Mouse (Mus musculus): ENCODE measurements around the gene Gm11938.
"Not testable (repeated sequence)": the region's sequence is repeated elsewhere in the genome, so short reads cannot be mapped to it uniquely, and the experiment has no call there.

Gm11938 gene

GRCm38 (mm10) chr11:99603208-99603607 lies at the start of gene Gm11938:
TSS of gene Gm11938 (minus strand) at chr11:99603308.
- DNase-seq (ENCODE audit: low spot score) = not testable (repeated sequence)

GRCm38 (mm10) chr11:99650136-99650535 lies 47.0 kb upstream of the Gm11938 start, which contains the start of gene Gm11555:
TSS of gene Gm11555 (minus strand) at chr11:99650236.
- DNase-seq (ENCODE audit: low spot score) = no peak

GRCm38 (mm10) chr11:99646444-99646843 lies 43.3 kb upstream of the Gm11938 start:
- DNase-seq (ENCODE audit: low spot score) = no peak

- no peak for DNase-seq (ENCODE audit: low spot score)
Measured at GRCm38 (mm10) chr11:99644351-99644750, 41.2 kb upstream of the Gm11938 start.

- not testable (repeated sequence) for DNase-seq (ENCODE audit: low spot score)
Measured at GRCm38 (mm10) chr11:99643635-99644139, 40.6 kb upstream of the Gm11938 start, which contains the start of gene Krtap4-7. TSS of gene Krtap4-7 (minus strand) at chr11:99644089.

- no peak for DNase-seq (ENCODE audit: low spot score)
Measured at GRCm38 (mm10) chr11:99640926-99641325, 37.8 kb upstream of the Gm11938 start.

- no peak for DNase-seq (ENCODE audit: low spot score)
Measured at GRCm38 (mm10) chr11:99637086-99637485, 34.0 kb upstream of the Gm11938 start.

GRCm38 (mm10) chr11:99634653-99635134 lies 31.6 kb upstream of the Gm11938 start, which contains the start of gene Krtap4-2:
TSS of gene Krtap4-2 (minus strand) at chr11:99635084.
- no peak for DNase-seq (ENCODE audit: low spot score)

- DNase-seq (ENCODE audit: low spot score) = no peak
Measured at GRCm38 (mm10) chr11:99633293-99633692, 30.2 kb upstream of the Gm11938 start.

GRCm38 (mm10) chr11:99630890-99631289 lies 27.8 kb upstream of the Gm11938 start:
- DNase-seq (ENCODE audit: low spot score) = no peak

GRCm38 (mm10) chr11:99628138-99628537 lies 25.0 kb upstream of the Gm11938 start, which contains the start of gene Krtap4-1:
TSS of gene Krtap4-1 (minus strand) at chr11:99628238.
- DNase-seq (ENCODE audit: low spot score) = no peak

GRCm38 (mm10) chr11:99620335-99620734 lies 17.2 kb upstream of the Gm11938 start, which contains the start of gene Gm11562:
TSS of gene Gm11562 (minus strand) at chr11:99620435.
- DNase-seq (ENCODE audit: low spot score) = no peak

GRCm38 (mm10) chr11:99614796-99615363 lies 11.8 kb upstream of the Gm11938 start, which contains the start of gene Krtap2-4:
TSS of gene Krtap2-4 (minus strand) at chr11:99614846.
- no peak for DNase-seq (ENCODE audit: low spot score)

- not testable (repeated sequence) for DNase-seq (ENCODE audit: low spot score)
Measured at GRCm38 (mm10) chr11:99610089-99610488, 7.0 kb upstream of the Gm11938 start, which contains the start of gene Gm11937. TSS of gene Gm11937 (minus strand) at chr11:99610189.

- no peak for DNase-seq (ENCODE audit: low spot score)
Measured at GRCm38 (mm10) chr11:99609126-99609525, 6.0 kb upstream of the Gm11938 start.

GRCm38 (mm10) chr11:99597742-99598141 lies 5.4 kb downstream of the Gm11938 start, which contains the start of gene Krtap9-3:
TSS of gene Krtap9-3 (minus strand) at chr11:99598105.
- DNase-seq (ENCODE audit: low spot score) = not testable (repeated sequence)

GRCm38 (mm10) chr11:99590981-99591380 lies 12.1 kb downstream of the Gm11938 start, which contains the start of gene Krtap1-3:
TSS of gene Krtap1-3 (minus strand) at chr11:99591339.
- DNase-seq (ENCODE audit: low spot score) = no peak

GRCm38 (mm10) chr11:99585096-99585495 lies 18.0 kb downstream of the Gm11938 start:
- DNase-seq (ENCODE audit: low spot score) = no peak

- DNase-seq (ENCODE audit: low spot score) = no peak
Measured at GRCm38 (mm10) chr11:99583245-99583704, 19.8 kb downstream of the Gm11938 start, which contains the start of gene Krtap1-4. TSS of gene Krtap1-4 (minus strand) at chr11:99583654.

- DNase-seq (ENCODE audit: low spot score) = no peak
Measured at GRCm38 (mm10) chr11:99581564-99581963, 21.5 kb downstream of the Gm11938 start.

- no peak for DNase-seq (ENCODE audit: low spot score)
Measured at GRCm38 (mm10) chr11:99581051-99581450, 22.1 kb downstream of the Gm11938 start.

- no peak for DNase-seq (ENCODE audit: low spot score)
Measured at GRCm38 (mm10) chr11:99580636-99581035, 22.5 kb downstream of the Gm11938 start, which contains the start of gene Krtap1-5. TSS of gene Krtap1-5 (minus strand) at chr11:99581016.

- peak; percentile 33 for DNase-seq (ENCODE audit: low spot score)
Measured at GRCm38 (mm10) chr11:99574106-99574505, 29.0 kb downstream of the Gm11938 start.
